Mouse (Mus musculus): ENCODE data around the gene Mical2. TPM values are rescaled to one million over a fixed set of nuclear protein-coding genes. Genes with fewer than 3 reads are reported as not detected.
A peak's percentile ranks its signal among the peaks of the same experiment; 100 is the strongest.

Gene Mical2
- polyA plus RNA-seq, 1 experiment from 2014 or later: 1.2 TPM

GRCm38 (mm10) chr7:112371387-112371786 lies 145.7 kb downstream of the Mical2 start:
- Histone ChIP-seq H3K4me1 (replicated peaks) (peaks cover 2% of the 10 kb centered on the region; the same call in 1 of the 2 replicates), H3K36me3 (no peaks in the 10 kb centered on the region), H3K9me3 (no peaks in the 10 kb centered on the region), H3K27me3 (ENCODE audit: insufficient read depth, poor library complexity, severe bottlenecking) (no peaks in the 10 kb centered on the region), H3K4me3 (no peak overlapping the region), H3K27ac (no peak overlapping the region)
- 83% methylated on average over 2 of the region's 2 CpGs for WGBS
- DNase-seq (ENCODE audit: low spot score): no peak

- no peaks in the 10 kb centered on the region for H3K9me3 ChIP-seq
- no peak overlapping the region for H3K27ac ChIP-seq
- DNase-seq (ENCODE audit: low spot score): no peak
- H3K27me3 ChIP-seq (ENCODE audit: insufficient read depth, poor library complexity, severe bottlenecking): no peaks in the 10 kb centered on the region
- WGBS: 87% methylated on average over 5 of the region's 5 CpGs
- H3K36me3 ChIP-seq: no peaks in the 10 kb centered on the region
- H3K4me3 ChIP-seq: no peak overlapping the region
- H3K4me1 ChIP-seq (replicated peaks): peaks cover 5% of the 10 kb centered on the region; the same call in 1 of the 2 replicates
Measured at GRCm38 (mm10) chr7:112374035-112374434, 148.4 kb downstream of the Mical2 start.

- no peak overlapping the region for H3K27ac ChIP-seq
- no peaks in the 10 kb centered on the region for H3K36me3 ChIP-seq
- DNase-seq (ENCODE audit: low spot score): no peak
- peaks cover 5% of the 10 kb centered on the region; the same call in 1 of the 2 replicates for H3K4me1 ChIP-seq (replicated peaks)
- H3K4me3 ChIP-seq: no peak overlapping the region
- no peaks in the 10 kb centered on the region for H3K9me3 ChIP-seq
- WGBS: 79% methylated on average over 9 of the region's 9 CpGs
- H3K27me3 ChIP-seq (ENCODE audit: insufficient read depth, poor library complexity, severe bottlenecking): no peaks in the 10 kb centered on the region
Measured at GRCm38 (mm10) chr7:112375062-112375461, 149.4 kb downstream of the Mical2 start.

GRCm38 (mm10) chr7:112375900-112376299 lies 150.2 kb downstream of the Mical2 start:
- no peak overlapping the region for H3K27ac ChIP-seq
- peaks cover 5% of the 10 kb centered on the region; the same call in 1 of the 2 replicates for H3K4me1 ChIP-seq (replicated peaks)
- H3K4me3 ChIP-seq: no peak overlapping the region
- no peaks in the 10 kb centered on the region for H3K36me3 ChIP-seq
- no peaks in the 10 kb centered on the region for H3K9me3 ChIP-seq
- WGBS: 71% methylated on average over 5 of the region's 5 CpGs
- no peaks in the 10 kb centered on the region for H3K27me3 ChIP-seq (ENCODE audit: insufficient read depth, poor library complexity, severe bottlenecking)
- DNase-seq (ENCODE audit: low spot score): no peak

DNA sequence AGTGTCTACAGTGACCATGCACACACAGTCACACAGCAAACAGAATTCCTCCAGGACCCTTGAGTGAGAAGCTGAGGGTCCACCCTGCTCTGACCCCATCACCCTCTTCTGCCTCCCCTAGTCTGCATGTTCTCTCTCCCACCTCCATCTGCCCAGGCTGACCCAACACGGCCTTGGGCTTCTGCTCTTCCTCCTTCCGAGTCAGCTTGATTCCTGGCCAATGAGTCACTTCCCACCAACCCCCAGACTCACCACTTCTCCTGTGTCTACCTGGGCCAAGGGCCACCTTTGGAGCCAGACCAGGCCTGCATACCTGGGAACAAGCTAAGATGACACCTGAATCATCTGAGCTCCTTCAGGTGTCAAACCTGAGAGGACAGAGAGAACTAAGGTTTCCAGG lies 151.0 kb downstream of the Mical2 start:
- no peak for DNase-seq (ENCODE audit: low spot score)
- no peaks in the 10 kb centered on the region for H3K9me3 ChIP-seq
- no peaks in the 10 kb centered on the region for H3K36me3 ChIP-seq
- 82% methylated on average over 2 of the region's 2 CpGs for WGBS
- no peaks in the 10 kb centered on the region for H3K27me3 ChIP-seq (ENCODE audit: insufficient read depth, poor library complexity, severe bottlenecking)
- H3K4me1 ChIP-seq (replicated peaks): peaks cover 5% of the 10 kb centered on the region; the same call in 1 of the 2 replicates
- H3K4me3 ChIP-seq: no peak overlapping the region
- H3K27ac ChIP-seq: no peak overlapping the region

- no peaks in the 10 kb centered on the region for H3K9me3 ChIP-seq
- H3K4me3 ChIP-seq: no peak overlapping the region
- no peaks in the 10 kb centered on the region for H3K36me3 ChIP-seq
- WGBS: 43% methylated on average over 8 of the region's 8 CpGs
- peaks cover 5% of the 10 kb centered on the region; the same call in 1 of the 2 replicates for H3K4me1 ChIP-seq (replicated peaks)
- peak; percentile 80 for DNase-seq (ENCODE audit: low spot score)
- no peaks in the 10 kb centered on the region for H3K27me3 ChIP-seq (ENCODE audit: insufficient read depth, poor library complexity, severe bottlenecking)
- H3K27ac ChIP-seq: 0 out of 2 replicates have a peak overlapping the region, but pooled peaks have one; percentile 31
Measured at GRCm38 (mm10) chr7:112377314-112377713, 151.7 kb downstream of the Mical2 start.

DNA sequence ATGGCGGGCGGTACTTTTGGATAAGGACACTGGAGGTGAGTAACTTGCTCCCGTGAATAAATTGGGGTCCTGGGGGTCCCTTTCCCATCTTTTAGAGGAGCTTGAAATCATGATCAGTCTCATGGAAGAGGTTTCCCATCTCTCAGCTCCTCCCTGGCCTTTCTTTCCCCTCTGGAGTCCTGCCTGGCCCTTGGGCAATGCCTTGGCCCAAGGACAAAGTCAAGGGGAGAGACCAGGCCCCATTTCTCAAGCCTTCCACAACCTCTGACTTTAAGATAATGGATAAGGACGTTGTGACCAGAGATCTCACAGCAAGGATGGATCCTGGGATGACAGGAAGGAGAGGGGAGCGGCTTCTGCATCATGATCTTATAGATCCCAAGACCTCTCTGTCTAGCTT lies 152.4 kb downstream of the Mical2 start:
- DNase-seq (ENCODE audit: low spot score): no peak

DNA sequence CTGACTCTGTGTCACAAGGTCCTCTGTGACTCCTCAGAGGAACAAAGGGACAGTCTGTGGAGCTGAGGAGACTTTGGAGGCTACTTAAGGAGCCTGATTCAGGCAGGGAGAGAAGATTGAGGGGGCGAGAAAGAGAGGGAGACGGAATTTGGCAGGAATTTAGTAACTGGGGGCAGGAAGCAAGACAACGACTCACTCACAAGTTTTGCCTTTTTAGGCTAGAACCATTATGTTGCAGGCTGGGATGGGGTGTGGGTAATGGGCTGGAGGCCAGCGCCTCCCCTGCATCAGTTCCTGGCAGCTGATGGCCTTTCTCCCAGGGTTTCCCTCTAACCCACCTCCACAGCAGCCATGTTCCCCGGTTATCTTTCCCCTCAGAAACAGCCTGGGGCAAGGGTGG lies 152.8 kb downstream of the Mical2 start:
- Histone ChIP-seq H3K36me3 (no peaks in the 10 kb centered on the region), H3K4me3 (no peak overlapping the region), H3K4me1 (replicated peaks) (peaks cover 5% of the 10 kb centered on the region; the same call in 1 of the 2 replicates), H3K27me3 (ENCODE audit: insufficient read depth, poor library complexity, severe bottlenecking) (no peaks in the 10 kb centered on the region), H3K9me3 (no peaks in the 10 kb centered on the region), H3K27ac (no peak overlapping the region)
- whole genome bisulfite sequencing: 82% methylated on average over 5 of the region's 5 CpGs
- no peak for DNase-seq (ENCODE audit: low spot score)

More for the DNA sequence above, 152.4 kb downstream of the Mical2 start:
- Histone ChIP-seq H3K36me3 (no peaks in the 10 kb centered on the region), H3K27me3 (ENCODE audit: insufficient read depth, poor library complexity, severe bottlenecking) (no peaks in the 10 kb centered on the region), H3K4me1 (replicated peaks) (peaks cover 5% of the 10 kb centered on the region; the same call in 1 of the 2 replicates), H3K27ac (no peak overlapping the region), H3K4me3 (no peak overlapping the region), H3K9me3 (no peaks in the 10 kb centered on the region)
- WGBS: 92% methylated on average over 5 of the region's 5 CpGs

DNA sequence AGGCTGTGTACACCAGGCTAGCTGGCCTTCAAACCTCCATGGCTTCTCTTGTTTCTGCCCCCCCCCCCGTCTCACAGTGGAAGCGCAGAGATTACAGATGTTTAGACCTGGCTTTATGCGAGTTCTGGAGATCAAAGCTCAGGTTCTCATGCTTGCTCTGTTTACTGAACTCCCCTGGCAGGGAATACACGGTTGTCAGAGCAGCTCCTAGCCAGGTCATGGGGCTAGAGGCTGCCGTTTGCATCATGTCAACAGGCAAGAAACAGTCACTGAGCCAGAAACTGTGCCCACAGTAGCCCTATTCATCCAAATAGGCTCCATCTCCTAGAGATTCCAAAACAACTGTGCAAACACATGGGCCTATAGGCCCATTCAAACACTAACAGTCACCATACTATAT lies 160.9 kb downstream of the Mical2 start:
- no peaks in the 10 kb centered on the region for H3K36me3 ChIP-seq
- H3K4me1 ChIP-seq (replicated peaks): peaks cover 28% of the 10 kb centered on the region
- no peak for DNase-seq (ENCODE audit: low spot score)
- no peak overlapping the region for H3K4me3 ChIP-seq
- no peak overlapping the region for H3K27ac ChIP-seq
- WGBS: 71% methylated on average over 5 of the region's 5 CpGs
- H3K27me3 ChIP-seq (ENCODE audit: insufficient read depth, poor library complexity, severe bottlenecking): 0 out of 2 replicates have a peak, but pooled peaks cover under 1% of the 10 kb centered on the region
- no peaks in the 10 kb centered on the region for H3K9me3 ChIP-seq

DNA sequence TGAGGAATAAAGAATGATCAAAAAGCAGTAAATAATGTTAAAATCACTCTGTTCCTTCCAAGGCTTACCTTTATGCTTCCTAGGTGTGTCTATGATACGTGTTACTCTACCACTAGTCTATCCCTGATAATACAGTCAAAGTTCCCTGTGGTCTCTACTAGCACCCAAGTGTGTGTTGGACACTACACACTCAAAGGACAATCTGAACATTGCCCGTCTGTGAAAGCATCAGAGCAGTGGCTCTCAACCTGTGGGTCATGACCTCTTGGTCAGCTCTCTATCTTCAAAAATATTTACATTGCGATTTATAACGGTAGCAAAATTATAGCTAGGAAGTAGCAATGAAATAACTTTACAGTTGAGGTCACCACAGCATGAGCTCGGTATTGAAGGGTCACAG lies 162.2 kb downstream of the Mical2 start:
- H3K4me3 ChIP-seq: no peak overlapping the region
- H3K9me3 ChIP-seq: no peaks in the 10 kb centered on the region
- H3K27ac ChIP-seq: no peak overlapping the region
- peaks cover 38% of the 10 kb centered on the region for H3K4me1 ChIP-seq (replicated peaks)
- no peak for DNase-seq (ENCODE audit: low spot score)
- H3K36me3 ChIP-seq: no peaks in the 10 kb centered on the region
- 81% methylated on average over 5 of the region's 5 CpGs for WGBS
- H3K27me3 ChIP-seq (ENCODE audit: insufficient read depth, poor library complexity, severe bottlenecking): 0 out of 2 replicates have a peak, but pooled peaks cover 3% of the 10 kb centered on the region

GRCm38 (mm10) chr7:112388363-112388875 lies 162.8 kb downstream of the Mical2 start:
- no peak overlapping the region for H3K4me3 ChIP-seq
- H3K9me3 ChIP-seq: no peaks in the 10 kb centered on the region
- 0 out of 2 replicates have a peak, but pooled peaks cover 3% of the 10 kb centered on the region for H3K27me3 ChIP-seq (ENCODE audit: insufficient read depth, poor library complexity, severe bottlenecking)
- no peak for DNase-seq (ENCODE audit: low spot score)
- WGBS: 84% methylated on average over 5 of the region's 5 CpGs
- no peaks in the 10 kb centered on the region for H3K36me3 ChIP-seq
- no peak overlapping the region for H3K27ac ChIP-seq
- peaks cover 38% of the 10 kb centered on the region for H3K4me1 ChIP-seq (replicated peaks)

DNA sequence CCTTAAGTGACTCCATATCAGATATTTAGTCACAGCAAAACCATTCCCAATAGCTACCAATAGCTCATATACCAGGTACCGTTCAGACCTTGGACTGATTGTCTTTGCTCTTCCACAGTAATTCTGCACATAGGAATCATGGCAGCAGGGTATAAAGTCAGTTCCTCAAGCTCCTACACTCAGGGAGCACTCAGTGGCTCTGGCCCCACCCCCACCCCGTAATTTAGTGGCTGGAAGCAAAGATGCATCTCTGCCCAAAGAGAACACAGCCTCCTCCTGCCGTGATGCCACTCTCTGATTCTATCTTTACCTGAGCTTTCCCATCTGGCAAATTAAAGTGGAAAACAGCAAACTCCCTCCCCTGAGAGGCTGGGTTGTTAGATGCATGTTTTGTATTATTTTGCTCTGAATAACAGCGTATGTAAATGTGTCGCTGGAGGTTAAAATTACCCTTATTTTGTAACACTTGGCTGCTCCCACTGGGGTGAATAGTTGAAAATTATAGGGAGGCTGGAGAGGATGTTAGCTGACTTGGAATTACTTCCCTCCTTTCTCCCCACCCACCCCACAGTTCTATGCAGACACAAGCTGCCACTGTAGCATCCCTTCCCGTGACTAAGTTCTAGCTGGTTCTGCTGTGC lies 164.1 kb downstream of the Mical2 start:
- no peak for DNase-seq (ENCODE audit: low spot score)
- H3K4me3 ChIP-seq: no peak overlapping the region
- 63% methylated on average over 6 of the region's 6 CpGs for WGBS

DNA sequence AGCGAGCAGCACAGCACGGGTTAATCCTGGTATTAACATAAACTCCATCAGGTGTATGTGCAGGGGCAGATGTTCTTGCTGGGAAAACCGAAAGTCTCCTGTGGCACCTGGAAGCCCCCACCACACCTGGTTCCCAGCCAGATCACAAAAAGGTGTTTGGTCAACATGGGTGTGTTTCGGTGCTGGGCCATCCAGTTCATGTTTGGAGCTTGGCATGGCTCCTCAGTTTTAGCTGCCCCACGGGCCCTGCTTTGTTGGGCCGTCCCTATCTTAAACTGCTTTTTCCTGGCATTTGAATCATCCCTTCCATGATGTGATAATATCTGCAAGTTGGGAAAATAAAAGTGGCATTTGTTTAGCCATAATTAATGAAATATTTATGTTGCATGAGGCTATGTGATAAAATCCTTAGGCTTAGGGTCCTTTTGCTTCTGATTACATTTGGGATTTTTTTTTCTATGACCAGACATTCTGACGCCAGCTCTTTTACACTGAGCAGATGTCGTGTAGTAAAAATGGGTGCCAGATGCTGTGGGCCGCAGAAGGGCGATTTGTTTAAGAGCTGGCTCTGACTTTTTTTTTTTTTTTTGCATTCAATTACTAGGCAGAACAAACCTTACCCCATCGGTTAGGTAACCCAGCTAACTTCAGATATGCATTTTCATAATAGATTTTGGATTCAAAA lies 164.7 kb downstream of the Mical2 start:
- no peak overlapping the region for H3K4me3 ChIP-seq
- H3K36me3 ChIP-seq: no peaks in the 10 kb centered on the region
- H3K9me3 ChIP-seq: no peaks in the 10 kb centered on the region
- H3K4me1 ChIP-seq (replicated peaks): peaks cover 38% of the 10 kb centered on the region
- H3K27ac ChIP-seq: peak overlapping the region; percentile 62
- no peak for DNase-seq (ENCODE audit: low spot score)
- H3K27me3 ChIP-seq (ENCODE audit: insufficient read depth, poor library complexity, severe bottlenecking): 0 out of 2 replicates have a peak, but pooled peaks cover 3% of the 10 kb centered on the region
- WGBS: 51% methylated on average over 11 of the region's 11 CpGs

More for the DNA sequence above, 164.1 kb downstream of the Mical2 start:
- Histone ChIP-seq H3K27ac (peak overlapping the region; percentile 62), H3K36me3 (no peaks in the 10 kb centered on the region), H3K9me3 (no peaks in the 10 kb centered on the region), H3K4me1 (replicated peaks) (peaks cover 38% of the 10 kb centered on the region), H3K27me3 (ENCODE audit: insufficient read depth, poor library complexity, severe bottlenecking) (0 out of 2 replicates have a peak, but pooled peaks cover 3% of the 10 kb centered on the region)
